Mouse (Mus musculus) cerebellum, adult 11-12 months (tissue): Measurements from ENCODE around the gene Mfsd11.
"Not testable (repeated sequence)": the region's sequence is repeated elsewhere in the genome, so short reads cannot be mapped to it uniquely, and the experiment has no call there.

ENCODE experiments used
- DNase-seq: peaks from one replicate; pipeline ENCODE4 v3.0.0; 2022

The Mfsd11 gene

GRCm38 (mm10) chr11:116821057-116821940, 30.9 kb upstream of the Mfsd11 start:
- no peak for DNase-seq

- DNase-seq, result no peak
These were observed 30.0 kb upstream of the Mfsd11 start for GRCm38 (mm10) chr11:116822215-116822614.

- DNase-seq, result no peak
These were observed 29.6 kb upstream of the Mfsd11 start for GRCm38 (mm10) chr11:116822626-116823025.

GRCm38 (mm10) chr11:116823255-116823654, 29.0 kb upstream of the Mfsd11 start:
- DNase-seq, result no peak

- DNase-seq, result not testable (repeated sequence)
These were observed 28.4 kb upstream of the Mfsd11 start for GRCm38 (mm10) chr11:116823885-116824284.

GRCm38 (mm10) chr11:116825230-116825629, 27.0 kb upstream of the Mfsd11 start:
- DNase-seq, result no peak

GRCm38 (mm10) chr11:116826550-116827504, 25.4 kb upstream of the Mfsd11 start:
- DNase-seq, result no peak

- peak; percentile 65 for DNase-seq
These were observed 24.6 kb upstream of the Mfsd11 start, which contains the start of gene Mxra7 for GRCm38 (mm10) chr11:116827534-116828165. Gene Mxra7 (minus strand): TSS chr11:116828046.

GRCm38 (mm10) chr11:116832172-116832685, 20.0 kb upstream of the Mfsd11 start:
- DNase-seq, result no peak

- no peak for DNase-seq
These were observed 17.3 kb upstream of the Mfsd11 start for GRCm38 (mm10) chr11:116834954-116835353.

- DNase-seq, result no peak
These were observed 16.0 kb upstream of the Mfsd11 start for GRCm38 (mm10) chr11:116836283-116836682.

- no peak for DNase-seq
These were observed 14.8 kb upstream of the Mfsd11 start for GRCm38 (mm10) chr11:116837441-116837840.

- no peak for DNase-seq
These were observed 13.3 kb upstream of the Mfsd11 start for GRCm38 (mm10) chr11:116838936-116839335.

- no peak for DNase-seq
These were observed 12.6 kb upstream of the Mfsd11 start for GRCm38 (mm10) chr11:116839601-116840000.

GRCm38 (mm10) chr11:116840748-116841147, 11.5 kb upstream of the Mfsd11 start:
- no peak for DNase-seq

- peak; percentile 81 for DNase-seq
These were observed 9.5 kb upstream of the Mfsd11 start for GRCm38 (mm10) chr11:116842531-116843260.

GRCm38 (mm10) chr11:116843261-116844233, 8.7 kb upstream of the Mfsd11 start, which contains the start of the genes Mettl23 and Jmjd6:
Gene Mettl23 (plus strand): TSS chr11:116843278.
Gene Jmjd6 (minus strand): TSS chr11:116843449.
- peak; percentile 99 for DNase-seq

- DNase-seq, result no peak
These were observed 5.6 kb upstream of the Mfsd11 start for GRCm38 (mm10) chr11:116846593-116847181.

GRCm38 (mm10) chr11:116847187-116848085, 4.8 kb upstream of the Mfsd11 start:
- no peak for DNase-seq
